Mouse (Mus musculus): ENCODE measurements at regions not wholly inside any gene's neighbourhood (a gene's known extent, or its start where the extent isn't known, plus 50 kb on each side); places are given as distances from the start of the nearest gene placed in this dataset.

DNA sequence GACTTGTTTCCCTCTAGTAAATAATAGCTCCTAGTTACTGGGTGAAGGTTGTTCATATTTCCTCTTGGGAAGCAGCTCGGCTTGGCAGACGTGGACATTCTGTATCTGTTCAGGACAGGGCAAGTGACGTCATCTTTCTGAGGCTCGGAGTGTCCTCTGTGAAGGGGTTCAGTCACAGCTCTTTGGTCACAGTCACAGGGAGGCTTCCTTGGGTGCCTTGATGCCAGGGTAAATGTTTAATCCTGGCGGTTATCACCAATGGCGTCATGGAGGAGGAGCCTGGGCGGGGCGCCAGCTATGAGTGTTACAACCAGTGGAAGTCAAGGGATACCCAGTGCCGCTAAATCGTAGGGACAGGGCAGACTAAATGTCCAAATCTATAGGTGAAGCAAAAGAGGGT is 56.3 kb upstream of the Med13l start:
- no peak for TF ChIP-seq CTCF (IDR thresholded peaks at IDR 0.05; ENCODE audit: control insufficient read depth, insufficient read depth, insufficient read length)
- no peak for TF ChIP-seq FOSL1 (IDR thresholded peaks at IDR 0.05; ENCODE audit: insufficient read depth, low read length, poor library complexity, severe bottlenecking)
- no peak for TF ChIP-seq MYOD1 (IDR thresholded peaks at IDR 0.05; ENCODE audit: control insufficient read depth, insufficient read length, low read depth)
- TF ChIP-seq USF1 (IDR thresholded peaks at IDR 0.05; ENCODE audit: low read depth) = no peak
- no peak for TF ChIP-seq CEBPB (IDR thresholded peaks at IDR 0.05; ENCODE audit: low read depth)

Measured in C2C12 (cell line).